Mouse (Mus musculus) forebrain, embryonic 14.5 days (tissue): ENCODE data around the gene Sox15. TPM values are rescaled to one million over a fixed set of nuclear protein-coding genes. Genes with fewer than 3 reads are reported as not detected.

ENCODE experiments used
- ATAC-seq: fragments of 200-750 bp; cut with Nextera tagmentation; 2 replicates; pipeline ENCODE4 v1.8.0; 2017; ENCODE audit warnings: mild to moderate bottlenecking, moderate library complexity
- DNase-seq: peaks from one replicate; pipeline ENCODE4 v3.0.0-alpha.2; 2015; ENCODE audit warnings: low spot score
- H3K27ac ChIP-seq: fragments of 300-500 bp; sonication (generic); 2 replicates; pipeline ENCODE4 v1.5.1; 2014; ENCODE audit warnings: low read depth, mild to moderate bottlenecking, control low read depth, low read length, moderate library complexity
- H3K27me3 ChIP-seq: fragments of 300-500 bp; sonication (generic); replicated peaks from 2 replicates; pipeline ENCODE4 v1.6.1; 2014; ENCODE audit warnings: low read length, control low read depth, mixed read lengths; ENCODE audit not compliant: control insufficient read depth, insufficient read depth
- H3K36me3 ChIP-seq: fragments of 300-500 bp; sonication (generic); 2 replicates; pipeline ENCODE4 v1.6.1; 2014; ENCODE audit warnings: low read length, control low read depth; ENCODE audit not compliant: control insufficient read depth, insufficient read depth
- H3K4me1 ChIP-seq: fragments of 300-500 bp; sonication (generic); 2 replicates; pipeline ENCODE4 v1.6.1; 2014; ENCODE audit warnings: antibody characterized with exemption, low read length, control low read depth; ENCODE audit not compliant: control insufficient read depth, insufficient read depth
- H3K4me2 ChIP-seq: fragments of 300-500 bp; sonication (generic); 2 replicates; pipeline ENCODE4 v1.6.1; 2014; ENCODE audit warnings: mild to moderate bottlenecking, control low read depth, low read length
- H3K4me3 ChIP-seq: fragments of 300-500 bp; sonication (generic); 2 replicates; pipeline ENCODE4 v1.5.1; 2014; ENCODE audit warnings: low read depth, low read length, control low read depth
- H3K9ac ChIP-seq: fragments of 300-500 bp; sonication (generic); 2 replicates; pipeline ENCODE4 v1.6.1; 2014; ENCODE audit warnings: mild to moderate bottlenecking, low read length, control low read depth, moderate library complexity
- H3K9me3 ChIP-seq: fragments of 300-500 bp; sonication (generic); replicated peaks from 2 replicates; pipeline ENCODE4 v1.6.1; 2016; ENCODE audit warnings: low read length, control low read depth, mixed read lengths; ENCODE audit not compliant: control insufficient read depth
- WGBS: fragments of 180-500 bp; shearing (Covaris S2); extraction: QIAGEN DNeasy Blood & Tissue Kit; methylation state at CpG from one replicate; pipeline ENCODE4 v1.1.7; 2014; 5-methylcytosine and 5-hydroxymethylcytosine counted together
- polyA plus RNA-seq: library from polyadenylated mRNA; unstranded; fragments of >200 nt; fragmentation: Nextera tagmentation; extraction: Ambion mirVana; gene quantifications from 2 replicates; pipeline ENCODE4 v1.2.1, GENCODE M21; 2014

Sox15 gene
- polyA plus RNA-seq, 1 experiment from 2014 or later, result not detected

DNA sequence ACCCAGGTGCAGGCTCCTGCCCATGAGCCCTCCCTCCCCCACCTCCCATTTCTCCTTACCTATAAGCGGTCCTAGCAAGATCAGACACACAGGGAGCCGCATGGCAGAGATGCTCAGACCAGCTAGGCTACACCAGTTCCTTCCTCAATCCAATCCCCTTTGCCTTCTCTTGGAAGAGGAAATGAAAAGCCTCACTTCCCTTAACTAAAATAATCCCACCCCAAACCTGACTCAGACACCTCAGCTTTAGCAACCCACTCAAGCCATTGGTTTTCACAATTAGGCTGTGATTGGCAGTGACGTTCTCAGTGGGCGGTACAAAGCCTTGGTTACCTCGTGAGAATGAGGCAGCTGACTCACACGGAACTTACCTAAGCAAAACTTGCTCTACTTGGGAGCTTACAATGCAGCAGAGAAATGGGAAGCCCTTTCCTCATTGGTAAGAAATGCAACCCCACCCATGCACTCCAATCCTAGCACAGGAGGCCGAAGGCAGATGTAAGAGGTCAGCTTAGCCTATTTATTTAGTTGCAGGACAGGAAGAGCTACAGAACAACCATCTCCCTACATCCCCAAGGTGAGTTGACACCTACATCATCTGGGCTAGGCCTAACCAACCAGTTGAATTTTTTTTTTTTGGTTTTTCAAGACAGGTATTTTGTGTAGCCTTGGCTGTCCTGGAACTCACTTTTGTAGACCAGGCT, 11.0 kb downstream of the Sox15 start, which contains the start of gene Cd68:
Gene Cd68 (minus strand): TSS at position 193 of the 704 bp plus-strand sequence.
- Histone ChIP-seq H3K36me3 (peaks cover 73% of the 10 kb centered on the region), H3K4me2 (no peak within 1 kb of the TSS), H3K4me3 (no peak within 1 kb of the TSS), H3K4me1 (peaks cover 25% of the 10 kb centered on the region), H3K9me3 (no peaks in the 10 kb centered on the region), H3K27me3 (no peaks in the 10 kb centered on the region), H3K27ac (no peak within 1 kb of the TSS), H3K9ac (no peak within 1 kb of the TSS)
- DNase-seq, result peak; percentile 32
- ATAC-seq, result no peak
- WGBS, result 25% methylated on average over 7 of the region's 7 CpGs

DNA sequence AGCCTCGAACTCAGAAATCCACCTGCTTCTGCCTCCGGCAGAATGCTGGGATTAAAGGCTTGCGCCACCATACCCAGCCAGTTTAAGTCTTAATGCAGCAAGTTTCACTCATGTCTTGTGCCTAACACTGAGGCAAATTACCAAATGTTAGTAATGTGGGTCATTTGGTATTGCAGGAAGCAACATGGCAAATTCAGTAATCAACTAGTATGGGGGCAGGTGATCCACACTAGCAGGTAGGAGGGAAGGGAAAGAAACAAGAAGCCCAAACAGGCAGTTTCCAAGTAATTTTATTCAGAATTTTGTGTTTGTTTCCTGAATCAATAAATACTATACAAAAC, 11.5 kb downstream of the Sox15 start:
- Histone ChIP-seq H3K4me3 (no peak overlapping the region), H3K27me3 (no peaks in the 10 kb centered on the region), H3K4me2 (no peak overlapping the region), H3K27ac (no peak overlapping the region), H3K9ac (no peak overlapping the region), H3K36me3 (peaks cover 73% of the 10 kb centered on the region), H3K4me1 (peaks cover 23% of the 10 kb centered on the region), H3K9me3 (no peaks in the 10 kb centered on the region)
- no peak for DNase-seq
- 89% methylated on average over 3 of the region's 3 CpGs for WGBS
- ATAC-seq, result no peak

DNA sequence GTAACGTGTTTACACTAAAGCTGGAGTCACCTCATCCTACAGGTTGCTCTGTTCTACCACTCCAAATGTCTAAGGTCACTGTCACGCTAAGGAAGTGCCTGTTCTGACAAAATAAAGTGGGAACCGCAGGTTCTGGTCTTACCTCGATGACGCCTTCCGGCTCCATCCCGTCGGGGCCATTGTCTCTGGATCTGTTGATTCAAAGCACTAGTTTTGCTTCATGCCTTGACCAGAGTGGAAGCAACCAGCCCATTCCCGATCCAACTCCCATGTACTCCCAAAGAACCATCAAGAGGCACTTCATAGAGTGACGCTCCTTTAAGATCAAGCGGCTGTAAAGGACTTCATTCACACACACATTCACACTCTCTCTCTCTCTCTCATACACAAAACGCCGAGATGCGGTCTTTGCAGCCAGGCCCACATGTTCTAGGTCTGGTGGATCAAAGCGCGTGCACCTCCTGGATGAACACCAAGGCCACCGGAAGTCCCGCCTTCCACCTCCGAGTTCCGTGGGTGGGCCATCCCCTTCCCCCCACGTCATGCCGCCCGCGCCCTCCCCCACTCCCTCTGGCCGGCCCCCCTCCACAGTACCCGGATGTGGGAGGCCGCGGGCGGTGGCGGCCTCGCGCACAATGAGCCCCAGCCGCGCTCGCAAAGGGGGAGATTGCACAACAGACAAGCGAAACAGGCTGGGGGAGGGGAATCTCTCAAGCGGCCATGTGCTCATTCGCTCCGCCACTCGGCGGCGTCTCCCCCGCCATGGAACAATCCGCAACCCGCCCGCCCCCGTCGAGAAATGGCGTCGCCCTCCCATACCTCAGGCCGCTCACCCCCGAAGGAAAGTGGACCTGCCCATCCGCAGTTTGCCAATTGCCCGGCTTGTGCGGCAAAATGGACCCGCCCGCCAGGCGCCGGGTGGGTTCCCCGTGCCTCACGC, 15.9 kb downstream of the Sox15 start:
- Histone ChIP-seq H3K27me3 (no peaks in the 10 kb centered on the region), H3K9me3 (no peaks in the 10 kb centered on the region), H3K4me2 (peak overlapping the region; percentile 94), H3K27ac (peak overlapping the region; percentile 97), H3K4me3 (peak overlapping the region; percentile 100), H3K36me3 (peaks cover 77% of the 10 kb centered on the region), H3K4me1 (peaks cover 16% of the 10 kb centered on the region), H3K9ac (peak overlapping the region; percentile 100)
- WGBS, result under 1% methylated on average over 58 of the region's 61 CpGs
- ATAC-seq (peak; percentile 72), DNase-seq (peak; percentile 97)

DNA sequence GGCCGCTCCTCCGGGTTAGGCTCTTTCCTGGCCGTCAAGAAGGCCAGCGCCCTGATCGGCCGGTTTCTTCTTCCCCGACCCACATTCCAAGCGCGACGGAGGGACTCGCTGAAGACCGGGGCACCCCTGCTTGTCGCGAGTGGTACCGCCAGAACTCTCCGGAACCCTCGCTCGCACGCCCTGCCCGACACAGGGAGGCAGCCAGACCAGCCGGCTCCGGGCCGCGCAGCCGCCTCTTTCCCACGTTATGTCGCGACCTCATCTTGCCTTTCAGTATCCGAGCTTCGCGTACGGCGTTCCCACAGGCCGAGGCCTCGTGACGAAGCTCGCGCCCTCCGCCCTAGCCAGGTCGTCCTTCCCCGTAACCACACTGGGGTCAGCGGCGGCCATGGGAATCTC, 16.6 kb downstream of the Sox15 start:
- peak; percentile 10; the same call in 1 of the 2 replicates for ATAC-seq
- Histone ChIP-seq H3K9ac (peak overlapping the region; percentile 100), H3K4me3 (peak overlapping the region; percentile 100), H3K9me3 (no peaks in the 10 kb centered on the region), H3K36me3 (peaks cover 77% of the 10 kb centered on the region), H3K4me1 (peaks cover 16% of the 10 kb centered on the region), H3K4me2 (peak overlapping the region; percentile 94), H3K27ac (peak overlapping the region; percentile 97), H3K27me3 (no peaks in the 10 kb centered on the region)
- under 1% methylated on average over 43 of the region's 43 CpGs for WGBS
- no peak for DNase-seq

DNA sequence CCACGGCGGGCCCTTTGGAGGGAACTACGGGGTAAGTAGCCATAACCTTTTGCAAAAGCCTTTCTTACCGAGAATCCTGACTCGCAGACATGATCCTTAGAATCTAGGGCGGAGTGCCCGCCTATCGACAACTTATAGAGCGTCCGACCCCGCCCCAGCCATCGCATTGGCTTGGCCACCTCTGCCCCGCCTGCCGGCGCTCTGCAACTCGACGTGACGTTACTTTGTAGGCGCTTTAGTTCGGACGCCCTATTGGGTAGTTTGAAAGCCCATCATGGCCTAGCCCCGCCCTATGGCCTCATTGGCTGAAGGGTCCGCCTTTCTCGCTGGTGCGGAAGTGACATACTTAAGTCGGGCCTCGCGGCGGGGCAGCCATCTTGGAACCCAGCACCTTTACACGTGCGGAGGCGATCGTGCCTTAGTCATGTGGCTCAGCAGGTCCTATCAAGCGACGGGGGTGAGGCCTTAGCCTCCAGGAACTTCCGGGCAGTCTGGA, 17.1 kb downstream of the Sox15 start, which contains the start of gene Eif4a1:
Gene Eif4a1 (minus strand): TSS at position 213 of the 496 bp plus-strand sequence.
- ATAC-seq (peak; percentile 97), DNase-seq (peak; percentile 100)
- H3K4me3 ChIP-seq, result peak within 1 kb of the TSS; percentile 100
- H3K4me2 ChIP-seq, result peak within 1 kb of the TSS; percentile 94
- H3K9ac ChIP-seq, result peak within 1 kb of the TSS; percentile 100
- H3K27me3 ChIP-seq, result no peaks in the 10 kb centered on the region
- under 1% methylated on average over 36 of the region's 36 CpGs for WGBS
- peak within 1 kb of the TSS; percentile 97 for H3K27ac ChIP-seq
- peaks cover 16% of the 10 kb centered on the region for H3K4me1 ChIP-seq
- H3K9me3 ChIP-seq, result no peaks in the 10 kb centered on the region
- peaks cover 78% of the 10 kb centered on the region for H3K36me3 ChIP-seq

DNA sequence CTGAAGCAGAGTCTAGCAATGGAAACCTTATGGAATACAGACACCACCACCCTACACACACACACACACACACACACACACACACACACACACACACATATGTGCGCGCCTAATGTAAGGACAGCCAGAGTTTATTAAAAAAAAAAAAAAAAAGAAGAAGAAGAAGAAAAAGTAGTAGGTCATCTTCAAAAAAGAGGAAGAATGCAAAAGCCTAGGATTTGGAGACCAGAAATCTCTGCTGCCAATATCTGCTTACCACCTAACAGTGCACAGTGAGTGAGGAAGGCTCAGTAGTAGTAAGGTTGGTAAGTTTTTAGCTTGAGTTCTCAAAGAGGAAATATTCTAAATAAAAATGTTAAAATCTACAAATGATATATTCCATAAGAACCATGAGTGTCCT, 24.0 kb downstream of the Sox15 start:
- Histone ChIP-seq H3K27me3 (no peaks in the 10 kb centered on the region), H3K27ac (no peak overlapping the region), H3K4me1 (peaks cover 15% of the 10 kb centered on the region), H3K4me2 (no peak overlapping the region), H3K9ac (no peak overlapping the region), H3K4me3 (no peak overlapping the region), H3K9me3 (no peaks in the 10 kb centered on the region), H3K36me3 (peaks cover 58% of the 10 kb centered on the region)
- DNase-seq (no peak), ATAC-seq (no peak)
- WGBS, result 97% methylated on average over 2 of the region's 2 CpGs

DNA sequence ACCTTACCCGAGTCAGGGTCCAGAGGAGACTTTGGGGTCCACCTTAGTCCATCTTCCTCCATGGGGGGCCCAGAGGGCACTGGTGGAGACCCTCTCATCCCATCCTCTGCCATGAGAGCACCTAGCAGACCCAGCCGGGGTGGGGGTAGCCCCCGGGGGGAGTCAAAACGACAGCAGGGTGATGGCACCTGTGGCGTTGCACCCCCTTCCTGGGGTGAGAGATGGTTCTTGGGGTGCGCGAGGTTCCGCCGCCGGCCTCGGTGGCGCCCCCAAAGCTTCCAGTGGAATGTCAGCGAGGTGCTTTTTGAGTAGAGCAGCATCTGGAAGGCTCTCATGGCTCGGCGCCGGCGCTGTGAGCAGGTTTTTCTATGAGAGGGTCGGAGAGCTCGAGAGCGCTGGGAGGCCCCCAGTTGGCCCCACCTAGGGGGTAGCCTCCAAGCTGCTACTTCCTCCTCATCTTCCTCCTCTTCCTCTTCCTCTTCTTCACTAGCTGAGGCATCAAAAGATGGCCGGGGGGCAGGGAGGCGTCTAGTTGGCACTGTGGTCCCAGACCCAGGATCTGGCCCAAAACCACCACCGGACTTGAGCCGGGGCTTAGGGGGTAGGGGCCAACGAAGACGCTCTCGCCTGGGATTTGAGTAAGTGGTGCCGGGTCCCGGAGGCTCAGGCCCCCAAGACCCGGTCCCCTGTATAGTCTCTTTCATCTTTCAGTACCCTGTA, 25.2 kb downstream of the Sox15 start:
- peaks cover 47% of the 10 kb centered on the region for H3K36me3 ChIP-seq
- H3K27me3 ChIP-seq, result no peaks in the 10 kb centered on the region
- no peak overlapping the region for H3K27ac ChIP-seq
- peak overlapping the region; percentile 79; the same call in 1 of the 2 replicates for H3K9ac ChIP-seq
- 93% methylated on average over 30 of the region's 30 CpGs for WGBS
- peak overlapping the region; percentile 97 for H3K4me2 ChIP-seq
- ATAC-seq (no peak), DNase-seq (no peak)
- peaks cover 15% of the 10 kb centered on the region for H3K4me1 ChIP-seq
- H3K9me3 ChIP-seq, result no peaks in the 10 kb centered on the region
- H3K4me3 ChIP-seq, result peak overlapping the region; percentile 63
